Mouse (Mus musculus): ENCODE measurements around the gene Rit1.
"Not testable (repeated sequence)": the region's sequence is repeated elsewhere in the genome, so short reads cannot be mapped to it uniquely, and the experiment has no call there.

DNA sequence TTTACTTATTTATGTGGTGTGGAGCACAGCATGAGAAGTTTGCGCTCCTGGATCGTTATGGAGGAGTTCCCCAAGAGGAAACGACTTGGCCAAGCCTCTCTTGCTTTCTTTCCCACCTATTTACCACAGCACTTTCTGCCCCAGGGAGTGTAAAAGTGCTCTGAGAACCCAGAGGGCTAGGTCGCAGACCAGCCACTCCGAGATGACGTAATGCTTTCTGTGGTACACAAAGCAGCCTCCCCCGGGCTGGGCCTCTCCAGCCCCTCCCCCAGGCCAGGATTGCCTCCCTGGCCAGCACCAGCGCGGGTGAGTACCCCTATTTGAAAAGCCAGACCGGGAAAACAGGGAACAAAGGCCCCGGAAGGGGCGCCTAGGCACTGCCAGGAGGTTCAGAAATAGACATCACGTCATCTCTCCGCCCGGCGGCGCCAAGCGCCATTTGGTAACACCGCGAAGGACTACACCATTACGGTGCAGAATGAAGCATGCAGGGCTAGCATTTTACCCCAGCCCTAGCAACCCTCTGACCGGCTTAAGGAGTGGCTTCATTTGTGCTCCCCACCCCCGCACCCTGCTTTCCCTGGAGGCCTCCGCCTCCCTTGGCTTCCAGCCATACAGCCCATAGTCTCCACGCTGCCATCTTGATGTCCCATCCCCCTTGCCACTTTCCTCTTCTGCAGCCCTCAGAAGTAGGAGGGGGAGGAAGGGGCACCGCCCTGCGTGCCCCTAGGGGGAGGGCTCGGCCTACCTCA, 54.7 kb downstream of the Rit1 start:
- TF ChIP-seq CTCF (conservative IDR thresholded peaks at IDR 0.05; ENCODE audit: low read length); NANOG (IDR thresholded peaks at IDR 0.05; ENCODE audit: borderline replicate concordance, low read length); POU5F1 (IDR thresholded peaks at IDR 0.05; ENCODE audit: borderline replicate concordance, low read length): not testable (repeated sequence)
